Mouse (Mus musculus) retina, postnatal 1 day (tissue): ENCODE results near the gene 1700034J05Rik.

Experiments
- DNase-seq: peaks from one replicate; pipeline ENCODE4 v3.0.0-alpha.2; 2012

1700034J05Rik gene

GRCm38 (mm10) chr6:146963396-146964150 is 9.4 kb upstream of the 1700034J05Rik start:
- DNase-seq: no peak

DNA sequence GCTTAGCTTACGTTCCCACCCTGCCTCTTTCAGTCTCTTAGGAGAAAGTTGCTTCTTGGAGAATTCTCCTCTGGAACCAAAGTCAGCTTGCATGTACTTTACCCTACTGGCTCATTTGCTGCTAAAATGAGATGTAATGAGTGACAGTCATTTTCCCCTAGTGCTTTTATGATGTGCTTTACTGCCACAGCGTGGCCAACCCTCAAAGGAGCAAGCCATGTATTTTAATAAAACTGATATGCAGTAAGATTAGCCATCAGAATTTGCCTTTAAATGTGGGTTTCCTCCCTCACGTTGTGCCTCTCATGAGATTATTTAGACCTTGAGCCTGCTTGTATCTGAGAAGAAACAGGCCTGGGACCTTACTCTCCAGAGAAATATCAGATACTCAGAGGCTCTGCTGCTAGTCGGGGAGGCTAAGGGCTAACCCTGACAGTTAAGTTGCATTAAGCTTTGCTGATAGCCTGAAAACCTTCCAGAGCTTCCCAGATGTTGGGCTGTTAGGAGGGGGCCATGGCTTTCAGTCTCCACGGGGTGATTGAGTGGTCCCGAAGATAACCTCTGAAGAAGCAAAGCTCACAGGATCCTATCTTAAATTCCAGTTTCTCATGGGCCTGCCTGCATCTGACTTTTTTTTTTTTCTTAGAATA is 7.7 kb upstream of the 1700034J05Rik start:
- no peak for DNase-seq

DNA sequence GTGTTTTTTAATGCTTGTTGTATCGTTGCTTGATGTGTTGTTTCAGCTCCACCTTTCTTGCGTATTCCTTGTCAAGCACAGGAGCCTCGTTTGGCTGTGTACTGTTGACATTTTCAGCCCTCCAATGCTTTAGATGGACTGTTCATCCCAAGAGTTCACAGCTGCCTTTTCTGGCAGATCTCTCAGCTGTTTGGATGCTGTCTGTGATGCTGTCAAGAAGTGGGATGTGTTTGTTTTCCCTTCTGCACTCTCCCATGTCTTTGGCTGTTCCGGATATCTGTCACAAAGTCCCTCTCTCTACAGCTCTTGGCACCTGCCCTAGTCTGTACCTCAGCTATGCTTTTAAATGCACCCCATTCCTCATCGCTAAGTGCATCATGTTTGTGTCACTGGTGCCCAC is 6.7 kb upstream of the 1700034J05Rik start:
- no peak for DNase-seq

- no peak for DNase-seq
Observed at GRCm38 (mm10) chr6:146959908-146960680, 5.9 kb upstream of the 1700034J05Rik start.

- DNase-seq: no peak
Observed at GRCm38 (mm10) chr6:146958694-146959093, 4.5 kb upstream of the 1700034J05Rik start.

- no peak for DNase-seq
Observed at GRCm38 (mm10) chr6:146956961-146957360, 2.7 kb upstream of the 1700034J05Rik start.

GRCm38 (mm10) chr6:146955896-146956295 is 1.7 kb upstream of the 1700034J05Rik start:
- peak; percentile 57 for DNase-seq

GRCm38 (mm10) chr6:146955475-146955874 is 1.3 kb upstream of the 1700034J05Rik start:
- DNase-seq: no peak

DNA sequence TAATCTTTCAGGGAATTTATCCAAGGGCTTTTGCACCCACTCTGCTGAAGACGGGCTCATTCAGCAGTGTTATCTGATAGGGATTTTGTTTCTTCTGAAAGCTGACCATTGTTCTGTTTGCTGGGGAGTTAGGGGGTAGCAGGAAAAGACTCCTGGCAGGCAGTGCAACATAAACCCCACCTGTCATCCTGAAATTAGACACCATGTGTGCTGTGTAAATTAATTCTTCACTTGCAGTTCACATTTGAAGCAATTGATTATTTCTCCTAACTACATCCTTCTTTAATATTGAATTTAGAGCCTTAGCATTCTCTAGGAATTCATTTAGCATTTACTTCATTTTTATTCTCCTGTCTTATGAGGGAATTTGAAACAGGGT is 3.8 kb downstream of the 1700034J05Rik start:
- DNase-seq: no peak

- DNase-seq: no peak
Observed at GRCm38 (mm10) chr6:146949682-146950453, 4.4 kb downstream of the 1700034J05Rik start.

DNA sequence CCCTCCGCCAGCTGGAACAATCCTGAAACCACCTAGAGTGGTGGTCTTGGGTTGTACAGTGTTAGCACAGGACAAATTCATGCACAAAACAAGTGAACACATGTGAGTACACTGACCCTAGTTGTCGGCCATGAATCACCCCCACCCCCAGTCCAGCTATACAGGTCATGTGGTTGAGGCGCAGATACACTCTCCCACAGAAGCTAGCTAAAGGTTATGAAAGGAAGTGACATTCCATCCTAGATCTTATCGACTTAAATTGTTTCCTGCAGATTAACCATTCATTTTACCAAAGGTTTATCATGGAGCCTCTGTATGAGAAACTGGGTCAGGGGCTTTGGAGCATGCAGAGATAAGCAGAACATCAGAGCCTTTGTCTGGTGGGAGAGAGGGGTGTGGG is 7.0 kb downstream of the 1700034J05Rik start:
- DNase-seq: peak; percentile 65

GRCm38 (mm10) chr6:146946327-146947029 is 7.7 kb downstream of the 1700034J05Rik start:
- DNase-seq: no peak

DNA sequence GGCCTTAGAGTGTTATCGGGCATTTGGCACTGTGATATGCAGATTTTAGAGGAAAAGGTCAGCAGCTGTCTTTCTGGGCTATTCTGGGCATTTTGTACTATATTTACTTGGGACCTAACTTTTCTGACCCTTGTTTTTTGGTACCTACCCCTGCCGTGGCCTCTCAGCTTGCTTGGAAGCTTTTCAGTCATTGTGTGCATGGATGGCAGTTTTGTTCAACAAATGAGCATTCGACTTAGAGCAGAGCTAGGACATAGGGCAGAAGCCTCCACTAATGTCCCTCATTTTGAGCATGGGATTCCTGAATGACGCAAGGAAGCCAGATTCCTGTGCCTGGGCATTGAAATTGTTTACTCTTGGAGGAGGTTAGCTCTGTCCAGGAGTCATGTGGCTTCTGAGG is 9.4 kb downstream of the 1700034J05Rik start:
- no peak for DNase-seq

GRCm38 (mm10) chr6:146944009-146944408 is 10.2 kb downstream of the 1700034J05Rik start:
- DNase-seq: no peak

- no peak for DNase-seq
Observed at GRCm38 (mm10) chr6:146941505-146942275, 12.5 kb downstream of the 1700034J05Rik start.

DNA sequence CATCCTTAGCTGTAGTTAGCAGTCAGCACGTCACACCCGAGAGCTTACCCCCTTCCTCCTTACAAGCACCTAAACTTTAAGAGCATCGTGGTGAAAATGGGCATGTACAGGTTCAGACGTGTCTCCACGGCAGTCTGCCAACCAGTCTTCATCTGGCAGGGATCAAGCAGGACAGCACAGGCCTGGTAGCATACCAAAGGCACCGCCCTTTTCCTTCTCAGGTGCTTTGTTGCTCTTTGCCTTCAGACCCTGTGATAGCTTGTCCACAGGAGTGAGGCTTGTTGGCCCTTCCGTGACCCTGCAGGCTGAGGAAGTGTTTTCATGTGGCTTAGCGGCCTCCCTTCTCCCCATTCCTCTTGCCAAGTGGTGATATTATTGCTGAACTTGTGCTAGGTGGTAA is 15.2 kb downstream of the 1700034J05Rik start:
- DNase-seq: no peak

DNA sequence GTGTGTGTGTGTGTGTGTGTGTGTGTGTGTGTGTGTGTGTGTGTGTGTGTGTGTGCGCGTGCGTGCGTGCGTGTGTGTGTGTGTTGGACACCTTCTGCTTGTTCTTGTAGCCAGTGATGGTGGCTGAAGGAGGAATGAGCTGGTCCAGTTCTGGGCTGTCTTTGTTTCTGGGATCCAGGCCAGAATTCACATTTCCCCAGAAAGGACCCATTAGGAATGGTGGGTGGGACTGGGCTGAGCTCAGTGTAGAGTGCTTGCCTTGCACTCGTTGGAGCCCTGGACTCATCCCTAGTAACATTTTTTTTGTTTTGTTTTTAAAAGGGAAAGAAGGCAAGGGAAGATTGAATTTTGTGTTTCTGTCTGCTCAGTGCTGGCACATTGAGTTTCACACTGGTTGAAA is 18.3 kb downstream of the 1700034J05Rik start:
- DNase-seq: no peak

GRCm38 (mm10) chr6:146933123-146933522 is 21.1 kb downstream of the 1700034J05Rik start:
- no peak for DNase-seq

DNA sequence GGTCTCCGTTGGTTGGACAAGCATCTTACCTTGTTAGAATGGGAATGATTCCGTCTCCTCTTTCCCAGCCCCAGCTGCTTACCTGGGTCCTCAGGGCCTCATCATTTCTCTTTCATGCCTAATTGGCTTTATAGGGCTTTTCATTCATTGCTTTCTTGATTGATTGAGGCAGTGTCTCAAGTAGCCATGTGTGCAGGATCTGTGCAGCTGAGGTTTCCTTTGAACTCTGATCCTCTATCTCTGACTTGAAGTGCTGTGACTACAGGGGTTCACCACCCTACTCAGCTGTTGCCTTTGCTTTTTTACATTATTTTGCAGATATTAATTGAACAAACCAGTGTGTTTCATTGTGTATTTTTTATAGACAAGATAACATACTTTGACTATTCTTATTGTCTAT is 25.2 kb downstream of the 1700034J05Rik start:
- DNase-seq: no peak

GRCm38 (mm10) chr6:146928108-146928507 is 26.1 kb downstream of the 1700034J05Rik start:
- no peak for DNase-seq

DNA sequence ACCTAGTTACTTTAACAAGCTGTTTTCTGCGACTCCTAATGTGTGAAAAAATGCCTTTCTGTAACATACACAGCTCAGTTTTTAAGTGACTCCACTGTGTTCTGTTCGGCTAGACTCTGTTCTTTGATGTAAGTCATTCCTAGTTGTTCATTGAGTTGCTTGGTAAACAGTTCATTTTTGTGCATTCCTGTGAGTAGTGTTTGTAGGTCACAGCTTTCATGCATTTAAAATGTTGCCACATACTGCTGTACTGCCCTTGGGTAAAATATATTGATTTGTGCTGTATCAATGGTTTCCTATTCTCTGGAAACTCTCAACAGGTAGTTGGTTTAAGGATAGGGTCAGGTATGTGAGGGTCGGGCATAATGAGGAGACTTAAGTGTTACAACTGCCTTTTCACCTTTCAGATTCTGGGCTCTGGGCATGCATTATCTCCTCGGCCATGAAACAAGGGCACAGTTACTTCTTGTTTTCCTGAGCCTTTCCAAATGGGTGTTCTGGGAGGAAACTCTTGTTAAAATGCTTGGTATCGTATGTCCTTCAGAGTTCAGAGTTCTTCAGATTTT is 27.7 kb downstream of the 1700034J05Rik start:
- DNase-seq: no peak
